Mouse (Mus musculus) c-Kit-positive CD71-negative TER-119-negative erythroid progenitor cells, embryonic 14.5 days (primary cell): ENCODE data around the gene Nek3.
"Not testable (repeated sequence)": the region's sequence is repeated elsewhere in the genome, so short reads cannot be mapped to it uniquely, and the experiment has no call there.

Experiments
- DNase-seq: peaks from one replicate; pipeline ENCODE4 v3.0.0-alpha.2; 2013; ENCODE audit warnings: low read depth

Nek3 gene

DNA sequence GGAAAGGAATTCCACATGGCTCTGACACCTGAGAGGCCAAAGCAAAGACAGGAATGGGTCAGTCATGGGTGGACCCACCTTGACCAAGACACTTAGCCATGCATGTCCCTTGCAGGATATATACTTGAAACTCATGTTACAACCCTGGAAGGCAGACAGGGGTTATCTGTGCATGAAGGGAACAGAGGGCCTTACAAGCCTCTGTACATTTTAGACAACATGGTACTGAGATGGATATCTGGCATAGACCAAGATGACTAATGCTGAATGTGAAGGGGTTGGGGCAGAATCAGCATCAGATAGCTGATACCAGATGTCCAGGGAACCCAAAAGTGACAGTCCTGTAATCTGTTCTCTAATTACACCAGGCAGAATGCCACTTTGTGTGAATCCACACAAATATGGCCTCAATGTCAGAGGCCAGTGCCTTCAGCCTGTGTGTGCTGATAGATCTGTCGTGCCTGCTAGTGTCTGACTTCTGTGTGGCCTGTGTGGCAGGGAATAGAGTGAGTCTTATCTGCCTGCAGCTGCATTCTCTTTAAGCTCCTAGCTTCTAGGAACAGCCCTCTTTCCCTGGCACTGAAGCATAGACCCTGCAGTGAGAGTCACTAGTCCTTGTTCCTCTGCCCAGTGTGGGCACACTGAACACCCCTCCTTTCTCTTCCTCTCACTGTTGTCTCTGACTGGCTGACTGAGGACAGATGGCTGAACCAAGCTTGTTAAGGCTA is 22.3 kb downstream of the Nek3 start:
- DNase-seq = no peak

- no peak for DNase-seq
These were observed 23.6 kb downstream of the Nek3 start for GRCm38 (mm10) chr8:22142592-22142991.

- DNase-seq = no peak
These were observed 24.3 kb downstream of the Nek3 start for GRCm38 (mm10) chr8:22141836-22142385.

GRCm38 (mm10) chr8:22136462-22136861 is 29.8 kb downstream of the Nek3 start:
- not testable (repeated sequence) for DNase-seq

GRCm38 (mm10) chr8:22134750-22135135 is 31.5 kb downstream of the Nek3 start:
- no peak for DNase-seq

GRCm38 (mm10) chr8:22134078-22134749 is 32.0 kb downstream of the Nek3 start:
- DNase-seq = no peak

- no peak for DNase-seq
These were observed 34.2 kb downstream of the Nek3 start for GRCm38 (mm10) chr8:22132062-22132461.

GRCm38 (mm10) chr8:22124220-22125152 is 41.7 kb downstream of the Nek3 start, which contains the start of gene Nek5:
Gene Nek5, minus strand, starts transcription at chr8:22125053.
- DNase-seq = peak; percentile 46

DNA sequence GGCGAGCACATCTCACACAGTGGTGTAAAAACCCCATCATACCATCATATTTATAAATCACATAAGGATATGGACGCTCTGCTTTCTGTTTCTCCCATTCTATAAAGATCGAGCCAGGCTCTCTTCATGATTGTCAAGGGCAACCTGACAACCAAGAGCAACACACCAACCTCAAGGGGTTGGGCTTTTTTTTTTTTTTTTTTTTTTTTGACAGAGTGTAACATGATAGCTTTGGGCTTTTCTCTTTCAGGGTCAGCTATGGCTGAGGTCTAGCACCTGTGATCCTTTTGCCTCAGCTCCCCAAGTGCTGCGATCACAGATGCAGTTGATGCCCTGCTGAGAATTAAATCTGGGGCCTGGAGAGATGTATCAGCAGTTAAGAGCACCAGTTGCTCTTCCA is 59.2 kb downstream of the Nek3 start:
- DNase-seq = no peak

DNA sequence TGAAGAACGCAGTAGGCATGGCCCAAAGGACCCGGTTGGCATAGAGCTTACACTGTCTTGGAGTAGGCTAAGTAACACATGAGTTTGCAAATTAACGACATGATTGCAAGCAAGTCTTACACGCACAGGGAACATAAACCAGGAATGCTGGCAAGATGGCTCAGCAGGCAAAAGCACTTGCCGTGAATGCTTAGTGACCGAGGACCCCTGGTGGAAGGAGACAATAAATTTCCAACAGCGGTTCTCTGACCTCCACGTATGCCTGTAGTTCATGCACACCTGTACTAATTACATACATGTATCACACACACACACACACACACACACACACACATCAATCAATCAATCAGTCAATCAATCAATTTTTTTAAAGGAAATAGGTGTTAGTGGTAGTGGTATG is 74.7 kb downstream of the Nek3 start:
- peak; percentile 8 for DNase-seq

GRCm38 (mm10) chr8:22089226-22089625 is 77.0 kb downstream of the Nek3 start:
- DNase-seq = no peak

DNA sequence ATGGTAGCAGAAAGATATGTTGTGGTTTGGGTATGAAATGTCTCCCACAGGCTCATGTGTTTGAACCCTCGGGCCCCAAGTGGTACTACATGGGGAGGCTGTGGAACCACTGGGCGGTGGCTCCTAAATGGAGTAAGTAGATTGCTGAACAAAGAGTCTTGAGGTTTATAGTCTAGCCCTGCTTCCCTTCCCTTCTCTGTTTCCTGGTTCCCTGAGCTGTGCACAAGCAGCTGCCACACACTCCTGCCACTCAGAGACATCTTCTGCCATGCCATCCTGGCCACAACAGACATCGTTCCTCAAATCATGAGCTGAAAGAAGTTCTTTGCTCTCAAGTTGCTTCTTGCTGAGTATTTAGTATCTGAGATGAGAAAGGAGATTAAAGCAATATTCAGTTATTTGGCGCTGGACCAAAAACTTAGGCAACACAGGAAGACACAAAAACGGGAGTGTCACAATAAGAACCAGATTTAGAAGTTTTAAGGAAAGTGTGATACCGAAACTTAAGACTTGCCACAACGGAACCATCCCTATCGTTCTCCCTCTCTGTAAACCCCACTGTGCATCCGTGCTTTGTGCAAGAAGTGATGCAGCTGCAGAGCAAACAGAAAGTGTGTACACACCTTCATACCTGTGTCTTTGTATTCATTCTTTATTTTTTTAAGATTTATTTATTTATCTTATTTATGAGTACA is 86.8 kb downstream of the Nek3 start:
- DNase-seq = no peak
